Mouse (Mus musculus): Measurements from ENCODE around the gene Yeats4. TPM values are rescaled to one million over a fixed set of nuclear protein-coding genes. Genes with fewer than 3 reads are reported as not detected.

Yeats4 gene
- total and polyA plus RNA-seq, 3 experiments: 50.3 to 133 (median 110) TPM

DNA sequence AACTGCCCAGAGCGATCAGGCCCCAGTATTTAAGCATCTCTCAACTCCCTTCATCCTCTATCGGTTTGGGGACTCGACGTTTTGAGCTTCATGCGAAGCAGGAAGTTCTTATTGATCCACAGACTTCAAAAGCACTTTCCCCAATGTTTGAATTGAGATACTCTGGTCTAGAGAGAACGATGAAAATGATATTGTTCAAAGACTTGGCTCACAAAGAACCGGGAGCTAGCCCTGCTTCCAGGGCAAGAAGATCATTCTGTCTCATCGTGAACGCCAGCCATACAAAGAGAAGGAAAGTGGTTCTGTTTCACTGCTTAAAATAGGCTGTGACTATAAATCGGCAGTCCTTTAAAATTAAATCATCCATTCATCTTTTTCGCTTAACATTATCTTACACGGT is 14.3 kb upstream of the Yeats4 start, which contains the start of gene 9530003J23Rik:
Gene 9530003J23Rik (minus strand): TSS at position 101 of the 400 bp plus-strand sequence.
- Histone ChIP-seq H3K4me1 (ENCODE audit: control insufficient read depth in 1 of 2, insufficient read depth in 2 of 2) (no peaks in the 10 kb centered on the region), H3K4me2 (ENCODE audit: insufficient read depth, low read depth, poor library complexity, severe bottlenecking) (no peak within 1 kb of the TSS), H3K36me3 (replicated peaks in 1 of 2; ENCODE audit: control insufficient read depth in 1 of 2, insufficient read depth in 1 of 2, low read length in 1 of 2) (no peaks in the 10 kb centered on the region), H3K4me3 (replicated peaks in 1 of 3; ENCODE audit: low read depth in 2 of 3, low read length in 2 of 3, poor library complexity in 1 of 3) (no peak within 1 kb of the TSS), H3K27ac (ENCODE audit: insufficient read depth, low read depth) (no peak within 1 kb of the TSS), H3K27me3 (replicated peaks) (no peaks in the 10 kb centered on the region), H3K9me3 (replicated peaks; ENCODE audit: low read length) (no peaks in the 10 kb centered on the region), H3K9ac (ENCODE audit: insufficient read depth, low read depth) (no peak within 1 kb of the TSS), H3K79me2 (replicated peaks; ENCODE audit: control insufficient read depth, extremely low read depth, insufficient read depth, poor library complexity, severe bottlenecking) (no peaks in the 10 kb centered on the region)
- no peak for DNase-seq (ENCODE audit: extremely low read depth)
- dilution Hi-C loops (cut with MboI; ENCODE audit: extremely low pct_ligation_motif_present, extremely low pct_unique_long_range_greater_than_20kb, low sequenced_read_pairs): no loop called here
- in situ Hi-C loops (cut with MboI; ENCODE audit: low pct_ligation_motif_present, low pct_unique_long_range_greater_than_20kb, low sequenced_read_pairs): no loop called here
- TF ChIP-seq CHD2 (IDR thresholded peaks at IDR 0.05; ENCODE audit: low read length) (no peak), CHD1 (IDR thresholded peaks at IDR 0.05; ENCODE audit: low read depth, low read length) (no peak), IRF4 (IDR thresholded peaks at IDR 0.05; ENCODE audit: low read depth, low read length) (no peak), MAX (IDR thresholded peaks at IDR 0.05; ENCODE audit: low read length) (no peak), TCF12 (IDR thresholded peaks at IDR 0.05; ENCODE audit: low read depth, low read length) (no peak), ZC3H11A (IDR thresholded peaks at IDR 0.05; ENCODE audit: low read depth, low read length) (no peak), EP300 (IDR thresholded peaks at IDR 0.05; ENCODE audit: low read length) (no peak), MAFK (IDR thresholded peaks at IDR 0.05; ENCODE audit: insufficient replicate concordance, low read length) (no peak), POLR2A (IDR thresholded peaks at IDR 0.05; ENCODE audit: low read depth, low read length) (no peak), USF2 (conservative IDR thresholded peaks at IDR 0.05; ENCODE audit: low read depth, low read length) (no peak), JUND (conservative IDR thresholded peaks at IDR 0.05; ENCODE audit: low read depth, low read length) (no peak), E2F4 (IDR thresholded peaks at IDR 0.05; ENCODE audit: insufficient replicate concordance, low read depth, low read length) (no peak), NELFE (IDR thresholded peaks at IDR 0.05; ENCODE audit: low read depth, low read length) (no peak), KAT2A (IDR thresholded peaks at IDR 0.05; ENCODE audit: insufficient replicate concordance, low read length) (no peak), UBTF (IDR thresholded peaks at IDR 0.05; ENCODE audit: low read depth, low read length) (no peak), GABPA (IDR thresholded peaks at IDR 0.05; ENCODE audit: insufficient replicate concordance, low read depth, low read length) (no peak), BHLHE40 (IDR thresholded peaks at IDR 0.05; ENCODE audit: low read depth, low read length) (no peak), RAD21 (IDR thresholded peaks at IDR 0.05; ENCODE audit: low read depth, low read length) (no peak), JUN (IDR thresholded peaks at IDR 0.05; ENCODE audit: insufficient read depth, low read depth, low read length) (no peak)

GRCm38 (mm10) chr10:117235866-117236265 is 11.6 kb upstream of the Yeats4 start:
- dilution Hi-C loops (cut with MboI; ENCODE audit: extremely low pct_ligation_motif_present, extremely low pct_unique_long_range_greater_than_20kb, low sequenced_read_pairs): no loop called here
- Histone ChIP-seq H3K4me2 (ENCODE audit: insufficient read depth, low read depth, poor library complexity, severe bottlenecking) (no peak overlapping the region), H3K27me3 (replicated peaks) (no peaks in the 10 kb centered on the region), H3K27ac (ENCODE audit: insufficient read depth, low read depth) (no peak overlapping the region), H3K36me3 (replicated peaks in 1 of 2; ENCODE audit: control insufficient read depth in 1 of 2, insufficient read depth in 1 of 2, low read length in 1 of 2) (no peaks in the 10 kb centered on the region), H3K9ac (ENCODE audit: insufficient read depth, low read depth) (no peak overlapping the region), H3K4me1 (ENCODE audit: control insufficient read depth in 1 of 2, insufficient read depth in 2 of 2) (no peaks in the 10 kb centered on the region), H3K79me2 (replicated peaks; ENCODE audit: control insufficient read depth, extremely low read depth, insufficient read depth, poor library complexity, severe bottlenecking) (no peaks in the 10 kb centered on the region), H3K9me3 (replicated peaks; ENCODE audit: low read length) (no peaks in the 10 kb centered on the region), H3K4me3 (replicated peaks in 1 of 3; ENCODE audit: low read depth in 2 of 3, low read length in 2 of 3, poor library complexity in 1 of 3) (no peak overlapping the region)
- in situ Hi-C loops (cut with MboI; ENCODE audit: low pct_ligation_motif_present, low pct_unique_long_range_greater_than_20kb, low sequenced_read_pairs): no loop called here
- no peak for TF ChIP-seq RAD21 (IDR thresholded peaks at IDR 0.05; ENCODE audit: low read depth, low read length)
- TF ChIP-seq ELF1 (IDR thresholded peaks at IDR 0.05; ENCODE audit: low read depth, low read length): no peak
- TF ChIP-seq BHLHE40 (IDR thresholded peaks at IDR 0.05; ENCODE audit: low read depth, low read length): no peak
- TF ChIP-seq KAT2A (IDR thresholded peaks at IDR 0.05; ENCODE audit: insufficient replicate concordance, low read length): no peak
- no peak for TF ChIP-seq TBP (conservative IDR thresholded peaks at IDR 0.05; ENCODE audit: low read depth, low read length)
- no peak for TF ChIP-seq ZKSCAN1 (IDR thresholded peaks at IDR 0.05; ENCODE audit: borderline replicate concordance, low read depth, low read length)
- no peak for TF ChIP-seq ZMIZ1 (IDR thresholded peaks at IDR 0.05; ENCODE audit: low read depth, low read length)
- TF ChIP-seq SMC3 (IDR thresholded peaks at IDR 0.05; ENCODE audit: low read depth, low read length): no peak
- TF ChIP-seq HCFC1 (IDR thresholded peaks at IDR 0.05; ENCODE audit: low read depth, low read length): no peak
- TF ChIP-seq PAX5 (IDR thresholded peaks at IDR 0.05; ENCODE audit: low read length): no peak
- TF ChIP-seq NRF1 (IDR thresholded peaks at IDR 0.05; ENCODE audit: low read depth, low read length): no peak
- TF ChIP-seq UBTF (IDR thresholded peaks at IDR 0.05; ENCODE audit: low read depth, low read length): no peak
- TF ChIP-seq EP300 (IDR thresholded peaks at IDR 0.05; ENCODE audit: low read length): no peak
- no peak for TF ChIP-seq POLR2A (IDR thresholded peaks at IDR 0.05; ENCODE audit: low read depth, low read length)
- TF ChIP-seq MAZ (IDR thresholded peaks at IDR 0.05; ENCODE audit: low read depth, low read length): no peak
- no peak for TF ChIP-seq MAX (IDR thresholded peaks at IDR 0.05; ENCODE audit: low read length)
- TF ChIP-seq ZNF384 (IDR thresholded peaks at IDR 0.05; ENCODE audit: low read depth, low read length): no peak
- no peak for TF ChIP-seq MAFK (IDR thresholded peaks at IDR 0.05; ENCODE audit: insufficient replicate concordance, low read length)
- no peak for TF ChIP-seq SIN3A (IDR thresholded peaks at IDR 0.05; ENCODE audit: low read length)
- no peak for DNase-seq (ENCODE audit: extremely low read depth)
